Mouse (Mus musculus): ENCODE measurements around the gene Arhgap10. TPM values are rescaled to one million over a fixed set of nuclear protein-coding genes. Genes with fewer than 3 reads are reported as not detected.

The Arhgap10 gene
- polyA plus RNA-seq, 1 experiment: 7.2 TPM

GRCm38 (mm10) chr8:77317771-77318170 lies 200.0 kb downstream of the Arhgap10 start:
- no peaks in the 10 kb centered on the region for H3K27me3 ChIP-seq (ENCODE audit: control insufficient read depth, insufficient read depth, low read length)
- no peak overlapping the region for H3K4me3 ChIP-seq (ENCODE audit: control insufficient read depth, low read depth, low read length)
- TF ChIP-seq CTCF (IDR thresholded peaks at IDR 0.05; ENCODE audit: control insufficient read depth, insufficient read depth, insufficient replicate concordance, low read depth, low read length) (no peak), POLR2A (IDR thresholded peaks at IDR 0.05; ENCODE audit: control insufficient read depth, low read depth, low read length) (no peak)
- no peaks in the 10 kb centered on the region for H3K36me3 ChIP-seq (ENCODE audit: control insufficient read depth, insufficient read depth, low read length)
- no peaks in the 10 kb centered on the region for H3K4me1 ChIP-seq (ENCODE audit: control insufficient read depth, insufficient read depth, low read length)
- no peak overlapping the region for H3K27ac ChIP-seq (ENCODE audit: control insufficient read depth, insufficient read depth, low read depth, low read length)

DNA sequence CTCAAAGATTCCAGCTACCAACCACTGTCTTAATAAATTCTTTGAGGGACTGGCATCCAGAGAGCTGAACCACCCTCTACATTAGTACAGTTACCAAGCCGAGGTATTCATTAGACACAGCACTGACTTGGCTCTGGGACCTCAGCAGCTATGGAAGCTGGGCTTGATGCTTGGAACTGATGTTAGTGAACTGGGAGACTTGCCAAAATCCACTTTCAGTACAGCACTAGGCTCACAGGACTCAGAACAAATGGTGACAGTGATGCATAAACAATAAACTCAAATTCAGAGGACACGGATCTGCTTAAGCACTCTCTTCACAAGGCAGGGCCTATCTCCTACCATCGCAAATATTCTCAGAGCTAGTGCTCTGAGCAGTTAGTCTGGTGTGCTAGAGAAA lies 204.8 kb downstream of the Arhgap10 start:
- Histone ChIP-seq H3K27me3 (ENCODE audit: control insufficient read depth, insufficient read depth, low read length) (no peaks in the 10 kb centered on the region), H3K27ac (ENCODE audit: control insufficient read depth, insufficient read depth, low read depth, low read length) (no peak overlapping the region), H3K36me3 (ENCODE audit: control insufficient read depth, insufficient read depth, low read length) (no peaks in the 10 kb centered on the region), H3K4me1 (ENCODE audit: control insufficient read depth, insufficient read depth, low read length) (no peaks in the 10 kb centered on the region), H3K4me3 (ENCODE audit: control insufficient read depth, low read depth, low read length) (no peak overlapping the region)
- TF ChIP-seq CTCF (IDR thresholded peaks at IDR 0.05; ENCODE audit: control insufficient read depth, insufficient read depth, insufficient replicate concordance, low read depth, low read length): no peak
- no peak for TF ChIP-seq POLR2A (IDR thresholded peaks at IDR 0.05; ENCODE audit: control insufficient read depth, low read depth, low read length)

GRCm38 (mm10) chr8:77311762-77312161 lies 206.0 kb downstream of the Arhgap10 start:
- no peak overlapping the region for H3K27ac ChIP-seq (ENCODE audit: control insufficient read depth, insufficient read depth, low read depth, low read length)
- TF ChIP-seq CTCF (IDR thresholded peaks at IDR 0.05; ENCODE audit: control insufficient read depth, insufficient read depth, insufficient replicate concordance, low read depth, low read length) (no peak), POLR2A (IDR thresholded peaks at IDR 0.05; ENCODE audit: control insufficient read depth, low read depth, low read length) (no peak)
- no peaks in the 10 kb centered on the region for H3K36me3 ChIP-seq (ENCODE audit: control insufficient read depth, insufficient read depth, low read length)
- H3K27me3 ChIP-seq (ENCODE audit: control insufficient read depth, insufficient read depth, low read length): no peaks in the 10 kb centered on the region
- H3K4me1 ChIP-seq (ENCODE audit: control insufficient read depth, insufficient read depth, low read length): no peaks in the 10 kb centered on the region
- no peak overlapping the region for H3K4me3 ChIP-seq (ENCODE audit: control insufficient read depth, low read depth, low read length)

GRCm38 (mm10) chr8:77310541-77310940 lies 207.2 kb downstream of the Arhgap10 start:
- no peaks in the 10 kb centered on the region for H3K27me3 ChIP-seq (ENCODE audit: control insufficient read depth, insufficient read depth, low read length)
- H3K27ac ChIP-seq (ENCODE audit: control insufficient read depth, insufficient read depth, low read depth, low read length): no peak overlapping the region
- TF ChIP-seq CTCF (IDR thresholded peaks at IDR 0.05; ENCODE audit: control insufficient read depth, insufficient read depth, insufficient replicate concordance, low read depth, low read length): no peak
- TF ChIP-seq POLR2A (IDR thresholded peaks at IDR 0.05; ENCODE audit: control insufficient read depth, low read depth, low read length): no peak
- no peaks in the 10 kb centered on the region for H3K4me1 ChIP-seq (ENCODE audit: control insufficient read depth, insufficient read depth, low read length)
- H3K36me3 ChIP-seq (ENCODE audit: control insufficient read depth, insufficient read depth, low read length): no peaks in the 10 kb centered on the region
- no peak overlapping the region for H3K4me3 ChIP-seq (ENCODE audit: control insufficient read depth, low read depth, low read length)

- TF ChIP-seq POLR2A (IDR thresholded peaks at IDR 0.05; ENCODE audit: control insufficient read depth, low read depth, low read length) (no peak), CTCF (IDR thresholded peaks at IDR 0.05; ENCODE audit: control insufficient read depth, insufficient read depth, insufficient replicate concordance, low read depth, low read length) (no peak)
- Histone ChIP-seq H3K36me3 (ENCODE audit: control insufficient read depth, insufficient read depth, low read length) (no peaks in the 10 kb centered on the region), H3K27ac (ENCODE audit: control insufficient read depth, insufficient read depth, low read depth, low read length) (no peak overlapping the region), H3K27me3 (ENCODE audit: control insufficient read depth, insufficient read depth, low read length) (no peaks in the 10 kb centered on the region), H3K4me1 (ENCODE audit: control insufficient read depth, insufficient read depth, low read length) (no peaks in the 10 kb centered on the region), H3K4me3 (ENCODE audit: control insufficient read depth, low read depth, low read length) (no peak overlapping the region)
These were observed 207.7 kb downstream of the Arhgap10 start for GRCm38 (mm10) chr8:77310026-77310425.

GRCm38 (mm10) chr8:77294599-77294998 lies 223.2 kb downstream of the Arhgap10 start:
- Histone ChIP-seq H3K27ac (ENCODE audit: control insufficient read depth, insufficient read depth, low read depth, low read length) (no peak overlapping the region), H3K4me1 (ENCODE audit: control insufficient read depth, insufficient read depth, low read length) (no peaks in the 10 kb centered on the region), H3K36me3 (ENCODE audit: control insufficient read depth, insufficient read depth, low read length) (no peaks in the 10 kb centered on the region), H3K4me3 (ENCODE audit: control insufficient read depth, low read depth, low read length) (no peak overlapping the region), H3K27me3 (ENCODE audit: control insufficient read depth, insufficient read depth, low read length) (no peaks in the 10 kb centered on the region)
- no peak for TF ChIP-seq POLR2A (IDR thresholded peaks at IDR 0.05; ENCODE audit: control insufficient read depth, low read depth, low read length)
- no peak for TF ChIP-seq CTCF (IDR thresholded peaks at IDR 0.05; ENCODE audit: control insufficient read depth, insufficient read depth, insufficient replicate concordance, low read depth, low read length)

DNA sequence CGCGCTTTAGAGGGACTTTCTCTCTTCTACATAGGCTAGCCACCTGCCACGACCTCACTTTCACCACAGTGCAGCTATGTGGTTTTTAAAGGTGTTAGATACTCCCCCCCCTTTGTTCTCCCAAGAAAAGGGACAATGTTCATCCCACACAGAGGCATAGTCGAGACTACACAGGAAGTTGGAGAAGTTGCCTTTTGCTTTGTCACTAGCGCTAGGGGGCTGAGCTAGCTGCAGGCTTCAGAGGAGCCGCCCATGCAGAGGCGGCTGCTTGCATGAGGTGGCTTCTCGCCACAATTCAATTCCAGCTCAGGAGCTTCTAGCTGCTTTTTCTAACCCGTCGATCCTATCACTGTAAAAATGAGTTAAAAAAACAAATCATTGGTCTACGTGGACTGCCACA lies 225.1 kb downstream of the Arhgap10 start:
- no peaks in the 10 kb centered on the region for H3K27me3 ChIP-seq (ENCODE audit: control insufficient read depth, insufficient read depth, low read length)
- no peak for TF ChIP-seq CTCF (IDR thresholded peaks at IDR 0.05; ENCODE audit: control insufficient read depth, insufficient read depth, insufficient replicate concordance, low read depth, low read length)
- TF ChIP-seq POLR2A (IDR thresholded peaks at IDR 0.05; ENCODE audit: control insufficient read depth, low read depth, low read length): no peak
- H3K27ac ChIP-seq (ENCODE audit: control insufficient read depth, insufficient read depth, low read depth, low read length): no peak overlapping the region
- no peaks in the 10 kb centered on the region for H3K36me3 ChIP-seq (ENCODE audit: control insufficient read depth, insufficient read depth, low read length)
- no peak overlapping the region for H3K4me3 ChIP-seq (ENCODE audit: control insufficient read depth, low read depth, low read length)
- no peaks in the 10 kb centered on the region for H3K4me1 ChIP-seq (ENCODE audit: control insufficient read depth, insufficient read depth, low read length)

DNA sequence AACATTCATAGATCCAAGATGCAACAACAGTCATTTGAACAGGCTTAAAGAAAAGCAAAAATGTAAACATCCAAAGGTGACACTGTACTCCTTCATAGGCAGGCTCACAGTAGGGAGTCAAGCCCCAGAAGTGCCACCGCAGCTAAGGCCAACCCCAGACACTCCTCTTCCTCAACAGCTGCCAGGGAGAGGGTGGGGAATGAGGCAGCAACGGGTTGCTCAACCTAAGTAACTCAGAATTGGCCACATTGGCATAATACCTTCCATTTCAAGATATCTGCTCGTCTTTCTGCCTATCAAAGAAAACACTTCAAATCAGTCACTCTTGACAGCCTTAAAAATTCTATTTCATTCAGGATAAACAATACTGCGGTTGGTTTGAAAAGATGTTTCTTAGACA lies 225.6 kb downstream of the Arhgap10 start:
- no peak for TF ChIP-seq POLR2A (IDR thresholded peaks at IDR 0.05; ENCODE audit: control insufficient read depth, low read depth, low read length)
- H3K36me3 ChIP-seq (ENCODE audit: control insufficient read depth, insufficient read depth, low read length): no peaks in the 10 kb centered on the region
- H3K27me3 ChIP-seq (ENCODE audit: control insufficient read depth, insufficient read depth, low read length): no peaks in the 10 kb centered on the region
- H3K4me1 ChIP-seq (ENCODE audit: control insufficient read depth, insufficient read depth, low read length): no peaks in the 10 kb centered on the region
- no peak overlapping the region for H3K4me3 ChIP-seq (ENCODE audit: control insufficient read depth, low read depth, low read length)
- no peak overlapping the region for H3K27ac ChIP-seq (ENCODE audit: control insufficient read depth, insufficient read depth, low read depth, low read length)
